11 mouse cellular contexts compared by ENCODE assay signal in genomic region chr8:78584863-78585262, GRCm38 (mm10).
DNase-seq lines count a peak whose midpoint lies in the region; ATAC-seq and TF ChIP-seq lines count a peak whose summit lies in the region.
"Had no signal": no experiment of that assay in that cellular context is flagged by ENCODE, and none has a peak within 500 bp of the region (broad histone marks: within the 10 kb centered on the region; RNA-seq: fewer than 3 reads in every experiment).

No protein-coding gene starts in this region.

- H3K4me1 ChIP-seq in lung, embryonic 14.5 days (ENCODE audit: insufficient read depth) = peaks cover 11% of the 10 kb centered on the region
- H3K4me1 ChIP-seq in heart, embryonic 13.5 days = peaks cover 19% of the 10 kb centered on the region

- H3K4me3 ChIP-seq in lung, embryonic 14.5 days (ENCODE audit: low read depth, low read length) = no peak overlapping the region
- H3K4me3 ChIP-seq in heart, embryonic 13.5 days = no peak overlapping the region

- H3K4me2 ChIP-seq in lung, embryonic 14.5 days = no peak overlapping the region
- H3K4me2 ChIP-seq in heart, embryonic 13.5 days = no peak overlapping the region

- peak; percentile 60; the same call in 1 of the 2 replicates for ATAC-seq in lung, embryonic 14.5 days (ENCODE audit: insufficient read depth)
- ATAC-seq in heart, embryonic 13.5 days (ENCODE audit: extremely low read depth, insufficient number of reproducible peaks, low FRiP score, low TSS enrichment) = no peak; the same call in 1 of the 2 replicates

- H3K27me3 ChIP-seq in lung, embryonic 14.5 days (ENCODE audit: insufficient read depth, low read length) = no peaks in the 10 kb centered on the region
- no peaks in the 10 kb centered on the region for H3K27me3 ChIP-seq in heart, embryonic 13.5 days (replicated peaks)

- H3K9me3 ChIP-seq in lung, embryonic 14.5 days (ENCODE audit: low read depth, low read length) = no peaks in the 10 kb centered on the region
- H3K9me3 ChIP-seq in heart, embryonic 13.5 days = no peaks in the 10 kb centered on the region

- peak overlapping the region; percentile 15; the same call in 1 of the 2 replicates for H3K27ac ChIP-seq in lung, embryonic 14.5 days (ENCODE audit: low read depth)
- H3K27ac ChIP-seq in heart, embryonic 13.5 days (replicated peaks) = peak overlapping the region; percentile 64

- no peak for TF ChIP-seq CTCF in lung, embryonic 14.5 days (IDR thresholded peaks at IDR 0.05; ENCODE audit: low read depth)

- whole genome bisulfite sequencing in lung, embryonic 14.5 days = 44% methylated on average over 3 of the region's 3 CpGs
- 27% methylated on average over 3 of the region's 3 CpGs for WGBS in heart, embryonic 13.5 days

- peak; percentile 52 for DNase-seq in lung, embryonic 14.5 days
- DNase-seq in lung, postnatal 14 days = no peak
- DNase-seq in brain, adult 2 months (ENCODE audit: low read depth, low spot score) = peak; percentile 19
- peak; percentile 22 to 27 for DNase-seq in lung, postnatal 4 days
- no peak for DNase-seq in thymus, adult 18-20 months
- DNase-seq in adrenal gland, postnatal 10 days = no peak
- DNase-seq: embryo, embryonic 11 days; gastrocnemius, postnatal 10 days; kidney, adult 2 months; spleen, adult 18-20 months had no signal

- H3K9ac ChIP-seq in lung, embryonic 14.5 days = no peak overlapping the region
- no peak overlapping the region for H3K9ac ChIP-seq in heart, embryonic 13.5 days

- H3K36me3 ChIP-seq in lung, embryonic 14.5 days (ENCODE audit: insufficient read depth) = 0 out of 2 replicates have a peak, but pooled peaks cover 2% of the 10 kb centered on the region
- no peaks in the 10 kb centered on the region for H3K36me3 ChIP-seq in heart, embryonic 13.5 days

Comparison
In these comparisons a context has a peak if more than half of its experiments do, and no peak if none do; other contexts are left out.
1. DNase-seq: peak in lung, embryonic 14.5 days (single experiment), brain, adult 2 months (single experiment) and lung, postnatal 4 days (2 of 2); none in lung, postnatal 14 days (single experiment), thymus, adult 18-20 months (0 of 2) and adrenal gland, postnatal 10 days (single experiment).